Mouse (Mus musculus) gastrocnemius, postnatal 36 days (tissue): ENCODE data around the gene Yars2. TPM values are rescaled to one million over a fixed set of nuclear protein-coding genes. Genes with fewer than 3 reads are reported as not detected.
"Not testable (repeated sequence)": the region's sequence is repeated elsewhere in the genome, so short reads cannot be mapped to it uniquely, and the experiment has no call there.

Experiments
- DNase-seq, 2 experiments: peaks; one replicate each; pipeline ENCODE4 v3.0.0; 2022
- intact Hi-C: fragments of 180-260 bp; cut with DNase I; formaldehyde crosslinking; loops from one replicate; pipeline ENCODE4 v1.15.1; 2025
- long read RNA-seq, 2 experiments: library from polyadenylated mRNA; stranded (forward); transcript quantifications; one replicate each; pipeline ENCODE4 v2.0.0; 2021
- total RNA-seq, 2 experiments: library from RNA; stranded (reverse); gene quantifications; 2 replicates each; pipeline ENCODE4 v1.2.3; 2021

Gene Yars2
- total RNA-seq, result 10 to 100 TPM; 18.9 to 19.3 TPM
- long read RNA-seq, experiment 1, transcript Yars2-203 (5 exons, 1,528 nt), result minor isoform, 5 of 30 reads
- long read RNA-seq, experiment 1, transcript Yars2-201 (5 exons, 1,574 nt), result major isoform, 23 of 30 reads
- long read RNA-seq, experiment 1, partial matches to known transcripts, result 1 of 30 reads
- long read RNA-seq, experiment 1, other reads (novel, unspliced or antisense), result 1 of 30 reads
- long read RNA-seq, experiment 2, transcript Yars2-201 (5 exons, 1,574 nt), result major isoform, 22 of 31 reads
- long read RNA-seq, experiment 2, partial matches to known transcripts, result 1 of 31 reads
- long read RNA-seq, experiment 2, other reads (novel, unspliced or antisense), result 4 of 31 reads

DNA sequence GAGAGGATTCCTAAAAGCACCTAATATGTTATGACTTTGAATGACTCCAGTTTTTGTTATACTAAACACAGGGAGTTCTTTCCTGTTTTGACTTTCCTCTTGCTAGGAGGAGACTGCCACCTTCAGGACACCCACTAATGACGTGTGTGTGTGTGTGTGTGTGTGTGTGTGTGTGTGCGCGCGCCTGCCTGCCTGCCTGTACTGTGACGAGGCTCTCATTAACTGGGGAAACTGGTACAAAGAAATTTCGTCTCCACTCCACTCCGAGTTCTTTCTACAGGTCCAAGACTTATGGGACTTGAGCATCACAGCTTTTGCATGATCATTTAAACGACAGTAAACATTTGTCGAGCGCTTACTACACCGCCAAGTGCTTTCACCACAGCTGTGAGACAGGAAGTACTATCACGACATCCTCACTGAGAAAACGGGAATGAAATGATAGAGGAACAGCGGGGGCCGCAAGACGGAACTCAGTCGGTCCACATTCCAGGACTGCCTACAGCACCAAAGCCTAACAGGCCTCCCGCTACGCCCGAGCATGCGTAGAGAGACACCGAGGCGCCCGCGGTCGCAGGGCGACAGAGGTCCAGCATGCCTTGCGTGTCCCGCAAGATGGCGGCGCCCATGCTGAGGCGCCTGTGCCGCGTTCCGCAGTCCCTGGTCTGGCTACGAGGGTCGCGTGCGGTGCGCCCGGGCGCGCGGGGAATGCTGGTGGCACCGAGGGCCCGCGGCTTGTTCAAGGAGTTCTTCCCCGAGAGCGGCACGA lies at the start of gene Yars2:
Gene Yars2, plus strand, starts transcription at position 597 of the 769 bp plus-strand sequence.
- intact Hi-C loops, result loop anchor here (5.0 to 10.0 kb wide), 4 partner anchors 55 to 468 kb away; partner anchors contain the start of genes Dnm1l and Mzt2
- peak; percentile 80 to 87 for DNase-seq

- peak in 1 of 2 experiments; percentile 15 for DNase-seq
- intact Hi-C loops, result no loop called here
These were observed 49.3 kb upstream of the Yars2 start for GRCm38 (mm10) chr16:16253326-16254074.

DNA sequence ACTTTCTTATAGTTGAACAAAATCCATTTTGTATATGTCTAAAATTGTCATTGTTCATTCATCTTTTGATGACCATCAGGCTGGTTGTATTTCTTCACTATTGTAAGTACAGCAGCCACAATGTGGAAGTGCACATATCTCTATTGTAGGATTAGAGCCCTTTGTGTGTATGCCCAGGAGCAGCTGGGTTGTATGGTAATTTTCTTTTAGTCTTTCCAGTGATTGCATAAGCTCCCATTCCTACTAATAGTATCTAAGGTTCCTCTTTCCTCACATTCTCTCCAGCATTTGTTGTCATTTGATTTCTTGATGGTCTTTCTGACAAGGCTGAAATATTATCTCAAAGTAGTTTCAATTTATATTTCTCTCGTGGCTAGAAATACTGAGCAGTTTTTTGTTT lies 47.5 kb upstream of the Yars2 start:
- intact Hi-C loops, result no loop called here

GRCm38 (mm10) chr16:16255874-16256273 lies 46.9 kb upstream of the Yars2 start:
- DNase-seq, result no peak
- intact Hi-C loops, result no loop called here

More for the DNA sequence above, 47.5 kb upstream of the Yars2 start:
- DNase-seq, result no peak

- intact Hi-C loops, result no loop called here
- DNase-seq, result no peak
These were observed 46.1 kb upstream of the Yars2 start for GRCm38 (mm10) chr16:16256672-16257071.

GRCm38 (mm10) chr16:16260882-16261281 lies 41.9 kb upstream of the Yars2 start:
- DNase-seq, result no peak
- intact Hi-C loops, result no loop called here

DNA sequence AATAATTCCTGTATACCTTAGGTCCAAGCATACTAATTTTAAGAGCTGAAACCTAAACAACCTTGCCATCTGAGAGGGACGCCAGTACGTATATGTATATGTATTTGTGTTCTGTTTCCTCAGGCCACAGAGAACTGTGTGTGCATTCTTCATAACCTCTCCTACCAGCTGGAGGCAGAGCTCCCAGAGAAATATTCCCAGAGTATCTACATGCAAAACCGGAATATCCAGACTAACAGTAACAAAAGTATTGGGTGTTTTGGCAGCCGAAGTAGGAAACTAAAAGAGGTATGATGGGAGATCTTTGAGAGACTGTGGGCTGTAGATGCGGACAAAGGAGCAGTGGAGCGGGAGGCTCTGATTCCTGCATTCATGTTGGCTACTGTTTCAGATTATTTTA lies 41.3 kb upstream of the Yars2 start:
- intact Hi-C loops, result no loop called here
- no peak for DNase-seq

- intact Hi-C loops, result no loop called here
- no peak for DNase-seq
These were observed 40.3 kb upstream of the Yars2 start for GRCm38 (mm10) chr16:16262436-16262835.

DNA sequence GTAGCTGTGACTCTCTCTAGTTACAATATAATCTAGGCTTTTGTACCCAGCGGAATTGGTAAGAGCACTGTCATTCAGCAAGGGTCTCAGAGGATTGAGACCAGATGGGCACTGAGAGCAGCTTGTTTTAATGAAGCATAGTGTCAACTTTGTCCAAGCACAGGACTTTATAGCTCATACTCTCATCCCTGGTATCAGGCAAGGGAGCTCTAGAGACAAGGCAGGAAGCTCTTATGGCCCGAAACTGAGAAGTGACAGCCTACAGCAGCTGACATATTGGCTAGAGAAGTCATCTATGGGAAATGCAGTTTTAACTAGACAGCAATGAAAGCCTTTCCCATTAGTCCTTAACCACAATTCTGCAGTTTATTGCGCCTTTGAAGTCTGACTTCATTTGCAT lies 29.8 kb upstream of the Yars2 start:
- no peak for DNase-seq
- intact Hi-C loops, result no loop called here

GRCm38 (mm10) chr16:16273752-16274151 lies 29.0 kb upstream of the Yars2 start:
- DNase-seq, result no peak

GRCm38 (mm10) chr16:16303138-16303827 lies 518 bp downstream of the Yars2 start:
- intact Hi-C loops, result loop anchor here (5.0 to 10.0 kb wide), 4 partner anchors 54 to 468 kb away; partner anchors contain the start of genes Dnm1l and Mzt2

More at GRCm38 (mm10) chr16:16273752-16274151, 29.0 kb upstream of the Yars2 start:
- intact Hi-C loops, result no loop called here

GRCm38 (mm10) chr16:16303888-16304287 lies 1.1 kb downstream of the Yars2 start:
- intact Hi-C loops, result loop anchor here (5.0 to 10.0 kb wide), 4 partner anchors 53 to 469 kb away; partner anchors contain the start of genes Dnm1l and Mzt2
- DNase-seq, result no peak

More at GRCm38 (mm10) chr16:16303138-16303827, 518 bp downstream of the Yars2 start:
- DNase-seq, result peak; percentile 5 to 20

- intact Hi-C loops, result no loop called here
- DNase-seq, result no peak
These were observed 8.6 kb downstream of the Yars2 start for GRCm38 (mm10) chr16:16311319-16311718.

DNA sequence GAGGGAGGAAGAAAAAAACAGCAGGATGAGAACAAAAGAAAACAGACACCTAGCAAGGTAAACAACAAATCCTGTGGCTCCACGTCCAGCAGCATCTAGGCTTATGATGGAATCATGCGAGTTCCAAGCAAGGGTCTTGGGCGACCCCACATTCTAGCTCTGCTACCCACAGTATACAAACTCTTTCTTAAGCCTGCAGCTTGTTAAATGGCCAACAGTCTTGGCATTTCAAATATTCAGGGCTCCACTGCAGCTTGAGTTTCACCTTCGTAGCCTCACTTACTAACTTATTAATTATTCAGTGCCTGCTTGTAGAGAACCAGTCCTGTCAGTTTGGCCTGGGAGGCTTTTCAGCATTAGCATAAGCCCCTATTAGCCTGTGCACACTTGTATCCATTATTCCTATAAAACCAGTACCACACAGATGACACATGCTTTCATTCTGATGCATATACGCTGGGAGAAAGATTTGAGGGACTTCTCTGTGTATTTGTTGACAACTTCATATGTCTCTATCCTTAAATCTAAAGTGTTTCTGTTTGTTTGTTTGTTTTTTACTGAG lies 23.1 kb downstream of the Yars2 start:
- no peak for DNase-seq
- intact Hi-C loops, result no loop called here

DNA sequence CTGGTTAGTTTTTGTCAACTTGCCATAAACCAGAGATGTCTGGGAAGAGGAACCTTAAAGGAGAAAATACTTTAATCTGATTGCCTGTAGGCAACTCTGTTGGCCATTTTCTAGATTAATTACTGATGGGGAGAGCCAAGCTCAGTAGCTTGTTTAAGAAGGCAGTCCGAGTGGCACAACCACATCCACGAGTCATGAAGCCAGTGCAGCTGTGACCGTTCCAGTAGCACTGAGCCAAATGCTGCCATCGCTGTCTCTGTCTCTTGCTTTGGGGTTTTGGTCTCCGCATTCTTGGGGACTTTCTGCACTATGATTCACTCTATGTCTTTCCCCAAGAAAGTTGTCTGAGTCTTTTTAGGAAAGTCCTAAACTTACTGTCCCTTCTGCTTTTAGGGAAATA lies 43.7 kb downstream of the Yars2 start:
- DNase-seq, result no peak
- intact Hi-C loops, result no loop called here

GRCm38 (mm10) chr16:16357908-16358307 lies 55.1 kb downstream of the Yars2 start:
- intact Hi-C loops, result loop anchor here (5.0 to 10.0 kb wide), 2 partner anchors 56 to 227 kb away; partner anchors contain the start of gene Yars2
- DNase-seq, result no peak

GRCm38 (mm10) chr16:16358481-16359100 lies 55.8 kb downstream of the Yars2 start, which contains the start of gene Dnm1l:
Dnm1l (minus strand) TSS chr16:16358959.
- peak; percentile 85 to 88 for DNase-seq
- intact Hi-C loops, result loop anchor here (5.0 to 10.0 kb wide), 2 partner anchors 56 to 226 kb away; partner anchors contain the start of gene Yars2

DNA sequence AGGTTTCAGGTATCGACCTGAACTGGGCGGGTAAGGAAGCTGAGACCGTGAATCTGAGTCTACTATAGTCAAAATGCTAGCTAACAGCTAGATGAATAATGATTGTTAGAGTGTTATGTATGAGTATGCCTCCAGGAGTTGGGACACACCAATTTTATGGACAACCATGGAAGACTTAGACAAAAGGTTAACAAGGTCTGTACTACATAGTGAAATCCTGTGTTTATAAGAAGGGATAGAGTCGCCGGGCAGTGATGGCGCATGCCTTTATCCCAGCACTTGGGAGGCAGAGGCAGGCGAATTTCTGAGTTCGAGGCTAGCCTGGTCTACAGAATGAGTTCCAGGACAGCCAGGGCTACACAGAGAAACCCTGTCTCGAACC lies 56.3 kb downstream of the Yars2 start:
- DNase-seq, result not testable (repeated sequence)
- intact Hi-C loops, result loop anchor here (5.0 to 10.0 kb wide), 2 partner anchors 57 to 226 kb away; partner anchors contain the start of gene Yars2
